Mouse (Mus musculus) liver, postnatal 0 days (tissue): ENCODE data around the gene Dnaaf3.

Experiments
- CTCF ChIP-seq: sonication (generic); IDR thresholded peaks from 2 replicates; pipeline ENCODE4 v1.5.1; 2016; ENCODE audit warnings: antibody characterized with exemption, low read depth
- EP300 ChIP-seq: IDR thresholded peaks from 2 replicates; pipeline ENCODE4 v1.6.1; 2016; ENCODE audit warnings: antibody characterized with exemption, low read depth, mild to moderate bottlenecking

DNA sequence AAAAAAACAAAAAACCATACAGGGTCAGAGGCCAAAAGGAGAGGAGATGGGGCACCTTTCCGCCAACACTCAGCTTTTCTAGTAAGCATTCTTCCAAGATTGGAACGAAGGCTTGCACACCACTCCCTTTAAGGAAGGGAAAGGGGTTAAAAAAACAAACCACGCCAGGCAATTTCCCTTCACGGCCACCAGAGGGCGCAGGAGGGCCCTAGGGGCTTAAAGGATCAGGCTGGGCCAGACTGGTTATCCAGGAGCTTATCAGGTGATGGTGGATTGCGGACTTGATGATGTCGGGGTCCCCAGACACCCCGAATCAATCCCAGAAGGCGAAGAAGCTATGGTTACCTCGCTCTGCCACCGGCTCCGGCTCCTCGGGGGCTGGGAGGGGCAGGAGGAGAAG lies 19.0 kb downstream of the Dnaaf3 start:
- TF ChIP-seq EP300 = no peak
- TF ChIP-seq CTCF = peak; percentile 96
